ENCODE assay signal across 10 mouse cellular contexts in genomic region chr6:125410995-125411547, GRCm38 (mm10). TPM values are rescaled to one million over a fixed set of nuclear protein-coding genes. Genes with fewer than 3 reads are reported as not detected.
DNase-seq lines count a peak whose midpoint lies in the region; ATAC-seq and TF ChIP-seq lines count a peak whose summit lies in the region.
"Had no signal": no experiment of that assay in that cellular context is flagged by ENCODE, and none has a peak within 500 bp of the region (broad histone marks: within the 10 kb centered on the region; RNA-seq: fewer than 3 reads in every experiment).

No protein-coding gene starts in this region.

- no peak overlapping the region for H3K4me2 ChIP-seq in liver, embryonic 16.5 days (ENCODE audit: low read depth, low read length)

- no peaks in the 10 kb centered on the region for H3K27me3 ChIP-seq in liver, embryonic 16.5 days (ENCODE audit: control insufficient read depth, insufficient read depth, low read depth, low read length)
- no peaks in the 10 kb centered on the region for H3K27me3 ChIP-seq in forebrain, embryonic 10.5 days (ENCODE audit: poor library complexity, severe bottlenecking)

- H3K9ac ChIP-seq in liver, embryonic 16.5 days (ENCODE audit: low read depth, low read length): no peak overlapping the region

- no peaks in the 10 kb centered on the region for H3K9me3 ChIP-seq in liver, embryonic 16.5 days (replicated peaks; ENCODE audit: control insufficient read depth, low read length)
- H3K9me3 ChIP-seq in forebrain, embryonic 10.5 days: no peaks in the 10 kb centered on the region
- H3K9me3 ChIP-seq: hindbrain, embryonic 10.5 days had no signal

- TF ChIP-seq POLR2A in lung, adult 2 months (IDR thresholded peaks at IDR 0.05; ENCODE audit: borderline replicate concordance, extremely low read depth, low read depth, low read length): no peak

- WGBS in lung, adult 2 months: 46% methylated on average over 8 of the region's 8 CpGs
- 20% methylated on average over 8 of the region's 8 CpGs for WGBS in liver, embryonic 16.5 days (ENCODE audit: insufficient replicate concordance)
- 68% methylated on average over 8 of the region's 8 CpGs for WGBS in forebrain, embryonic 10.5 days

- peak; percentile 67 to 78 for DNase-seq in lung, adult 18-20 months
- no peak for DNase-seq in lung, adult 2 months
- peak; percentile 79 for DNase-seq in adipocyte (ENCODE audit: low spot score)
- peak; percentile 46 for DNase-seq in yolk sac, embryonic 10.5 days (ENCODE audit: low spot score)
- DNase-seq in forebrain, embryonic 10.5 days (ENCODE audit: extremely low spot score, low spot score): no peak
- DNase-seq in right cerebral cortex, postnatal 14 days: no peak
- DNase-seq: cerebellum, adult 9-11 months; layer of hippocampus, adult 9-11 months had no signal

- no peak overlapping the region for H3K27ac ChIP-seq in liver, embryonic 16.5 days (ENCODE audit: low read length)
- H3K27ac ChIP-seq in forebrain, embryonic 10.5 days: no peak overlapping the region
- H3K27ac ChIP-seq: hindbrain, embryonic 10.5 days had no signal

- no peak overlapping the region for H3K4me3 ChIP-seq in lung, adult 2 months (replicated peaks; ENCODE audit: extremely low read depth, low read depth, low read length)
- H3K4me3 ChIP-seq in liver, embryonic 16.5 days (ENCODE audit: low read depth, low read length): no peak overlapping the region
- no peak overlapping the region for H3K4me3 ChIP-seq in forebrain, embryonic 10.5 days
- H3K4me3 ChIP-seq: hindbrain, embryonic 10.5 days had no signal

- peak; percentile 56 for ATAC-seq in liver, embryonic 16.5 days (ENCODE audit: low read depth)

- no peaks in the 10 kb centered on the region for H3K4me1 ChIP-seq in lung, adult 2 months (ENCODE audit: control insufficient read depth, insufficient read depth, low read length)
- no peaks in the 10 kb centered on the region; the same call in 1 of the 2 replicates for H3K4me1 ChIP-seq in liver, embryonic 16.5 days (ENCODE audit: control insufficient read depth, low read depth, low read length)
- H3K4me1 ChIP-seq in forebrain, embryonic 10.5 days: no peaks in the 10 kb centered on the region
- H3K4me1 ChIP-seq: hindbrain, embryonic 10.5 days had no signal

- TF ChIP-seq CTCF in lung, adult 2 months (IDR thresholded peaks at IDR 0.05; ENCODE audit: insufficient read depth, low read length): no peak

- no peaks in the 10 kb centered on the region for H3K36me3 ChIP-seq in liver, embryonic 16.5 days (ENCODE audit: control insufficient read depth, insufficient read depth)
- no peaks in the 10 kb centered on the region for H3K36me3 ChIP-seq in forebrain, embryonic 10.5 days (replicated peaks)
- H3K36me3 ChIP-seq: hindbrain, embryonic 10.5 days had no signal

RNA-seq across cellular contexts. Expression of gene Plekhg6, which starts 30.5 kb away (rescaled TPM):
- 1.3 and 2.6 TPM in 2 replicates for polyA plus RNA-seq in lung, adult 2 months (2012; rRNA removed)
- polyA plus RNA-seq in liver, embryonic 16.5 days (2015; fragmentation: Nextera tagmentation; extraction: Ambion mirVana): 0.65 and 0.86 TPM in 2 replicates
- 0.07 TPM in 2 replicates for polyA plus RNA-seq in forebrain, embryonic 10.5 days (2016; fragmentation: Nextera tagmentation; extraction: Ambion mirVana)

Comparison
In these comparisons a context has a peak if more than half of its experiments do, and no peak if none do; other contexts are left out.
1. DNase-seq: peak in lung, adult 18-20 months (2 of 2), adipocyte (single experiment) and yolk sac, embryonic 10.5 days (single experiment); none in lung, adult 2 months (single experiment), forebrain, embryonic 10.5 days (single experiment) and right cerebral cortex, postnatal 14 days (single experiment).